Mouse (Mus musculus) lung, postnatal 36 days (tissue): ENCODE results near the gene Lrrc59.
"Not testable (repeated sequence)": the region's sequence is repeated elsewhere in the genome, so short reads cannot be mapped to it uniquely, and the experiment has no call there.

Source experiments
- DNase-seq: peaks from one replicate; pipeline ENCODE4 v3.0.0; 2022; ENCODE audit warnings: mixed read lengths

Lrrc59 gene

DNA sequence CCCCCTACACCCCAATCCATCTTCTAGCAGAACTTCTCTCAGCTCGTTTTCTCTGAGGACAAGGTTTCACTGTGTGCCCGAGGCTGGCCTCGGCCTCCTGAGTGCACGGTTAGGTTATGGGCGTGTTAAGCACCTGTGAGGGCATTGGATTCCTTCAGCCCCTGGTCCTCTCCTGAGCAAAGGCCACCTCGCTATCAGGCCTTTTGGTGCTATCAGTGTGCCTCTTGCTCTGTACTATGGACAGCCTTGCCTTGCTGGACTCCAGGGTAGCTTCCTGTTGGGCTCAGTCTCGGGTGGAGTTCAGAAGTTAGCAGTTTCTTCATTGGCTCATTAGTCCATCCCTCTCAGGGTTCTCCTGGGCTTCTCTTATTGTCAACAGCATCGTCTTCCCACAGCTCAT lies 3.4 kb downstream of the Lrrc59 start:
- DNase-seq, result no peak

DNA sequence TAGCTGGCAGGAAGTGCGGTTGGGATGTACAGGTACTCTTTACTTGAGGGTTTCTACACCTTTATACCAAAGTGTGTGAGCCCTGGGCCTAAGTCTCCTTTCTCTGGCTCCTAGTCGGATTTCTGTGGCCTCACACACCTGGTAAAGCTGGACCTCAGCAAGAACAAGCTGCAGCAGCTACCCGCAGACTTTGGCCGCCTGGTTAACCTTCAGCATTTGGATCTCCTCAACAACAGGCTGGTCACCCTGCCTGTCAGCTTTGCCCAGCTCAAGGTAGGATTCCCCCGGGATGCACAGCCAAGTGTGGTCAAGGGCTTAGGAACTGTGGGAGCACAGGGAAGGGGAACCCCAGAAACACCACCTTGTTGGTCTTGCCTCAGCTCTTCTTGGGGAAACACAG lies 4.9 kb downstream of the Lrrc59 start:
- DNase-seq, result no peak

GRCm38 (mm10) chr11:94644461-94645219 lies 15.1 kb downstream of the Lrrc59 start:
- DNase-seq, result no peak

DNA sequence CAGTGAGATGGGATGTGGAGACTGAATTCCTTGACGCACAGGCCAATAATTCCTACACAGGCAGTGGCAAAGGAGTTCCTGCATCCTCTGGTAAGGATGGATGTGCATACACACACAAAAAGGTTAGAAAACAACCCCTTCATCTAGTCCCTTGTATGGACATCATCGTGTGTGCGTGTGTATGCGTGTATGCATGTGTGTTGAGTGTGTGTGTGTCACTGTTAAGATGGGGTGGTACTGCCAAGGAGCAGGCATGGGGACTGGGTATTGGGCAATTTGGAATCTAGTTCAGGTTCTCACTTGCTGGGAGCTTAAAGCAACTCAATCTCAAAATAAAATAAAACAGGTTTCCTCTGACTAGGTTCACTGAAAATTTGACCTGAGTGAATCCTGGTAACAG lies 16.9 kb downstream of the Lrrc59 start:
- no peak for DNase-seq

GRCm38 (mm10) chr11:94651241-94651640 lies 21.7 kb downstream of the Lrrc59 start:
- DNase-seq, result not testable (repeated sequence)

- DNase-seq, result no peak
These were observed 23.4 kb downstream of the Lrrc59 start for GRCm38 (mm10) chr11:94652973-94653372.

- peak; percentile 92 for DNase-seq
These were observed 24.3 kb downstream of the Lrrc59 start, which contains the start of the genes Mrpl27 and Eme1 for GRCm38 (mm10) chr11:94653663-94654436. TSS of gene Mrpl27 (plus strand) at chr11:94653767. TSS of gene Eme1 (minus strand) at chr11:94653964.

DNA sequence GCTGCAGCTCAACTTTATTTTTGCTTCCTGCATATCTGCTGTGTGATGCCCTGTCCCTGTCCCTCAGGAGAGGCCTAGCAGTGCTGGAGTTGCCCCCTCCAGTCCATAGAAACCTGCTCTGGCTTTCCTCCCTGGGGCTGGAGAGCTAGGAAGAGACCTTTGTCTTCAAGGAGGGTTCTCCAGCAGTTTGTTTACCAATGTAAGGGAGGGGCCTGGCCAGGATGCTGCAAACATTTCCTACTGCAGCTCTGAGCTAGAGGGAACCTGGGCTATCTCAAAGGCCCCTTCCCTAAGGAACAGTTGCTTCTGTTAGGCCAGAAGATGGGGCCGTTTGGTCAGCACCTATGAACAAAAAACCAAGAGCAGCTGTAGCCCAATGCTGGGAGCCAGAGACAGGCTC lies 31.8 kb downstream of the Lrrc59 start:
- peak; percentile 27 for DNase-seq

- DNase-seq, result no peak
These were observed 35.7 kb downstream of the Lrrc59 start for GRCm38 (mm10) chr11:94665281-94665680.

GRCm38 (mm10) chr11:94674984-94675383 lies 45.4 kb downstream of the Lrrc59 start:
- DNase-seq, result no peak

DNA sequence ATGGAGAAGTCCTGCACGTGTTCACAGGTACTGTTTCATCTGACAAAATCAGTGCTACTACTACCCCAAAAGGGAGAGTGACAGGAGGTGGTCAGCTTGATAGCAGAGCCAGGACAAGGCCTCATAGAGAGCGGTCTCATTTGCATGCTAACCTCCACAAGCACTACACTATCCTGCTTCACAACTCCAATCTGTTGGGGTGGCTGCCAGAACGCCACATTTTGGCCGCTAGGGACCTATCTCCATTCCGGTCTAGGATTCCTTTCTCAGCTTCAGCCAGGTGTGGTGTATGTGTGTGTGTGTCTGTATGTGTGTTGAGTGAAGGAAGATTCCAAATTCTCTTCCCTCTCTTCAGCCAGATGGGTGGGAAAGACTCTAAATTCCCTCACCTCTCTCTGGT lies 45.9 kb downstream of the Lrrc59 start:
- DNase-seq, result no peak

DNA sequence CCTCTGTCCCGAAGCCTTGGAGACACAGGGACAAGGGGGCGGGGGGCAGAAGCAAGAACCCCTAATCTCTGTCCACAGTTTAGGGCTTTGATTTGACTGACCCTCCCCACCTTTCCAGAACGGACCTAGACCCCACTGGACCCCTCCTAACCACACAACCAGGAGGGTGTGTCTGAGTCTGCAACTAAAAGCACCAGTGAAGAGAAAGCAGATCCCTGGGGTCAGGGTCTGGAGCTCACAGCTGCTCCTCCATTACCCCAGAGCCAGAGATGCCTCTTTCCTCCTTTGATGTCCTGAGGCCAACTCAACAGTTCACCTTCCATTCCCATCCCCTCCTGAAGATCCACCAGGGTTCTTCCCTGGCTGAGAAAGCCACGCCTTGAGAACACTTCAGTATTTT lies 46.7 kb downstream of the Lrrc59 start:
- DNase-seq, result no peak

DNA sequence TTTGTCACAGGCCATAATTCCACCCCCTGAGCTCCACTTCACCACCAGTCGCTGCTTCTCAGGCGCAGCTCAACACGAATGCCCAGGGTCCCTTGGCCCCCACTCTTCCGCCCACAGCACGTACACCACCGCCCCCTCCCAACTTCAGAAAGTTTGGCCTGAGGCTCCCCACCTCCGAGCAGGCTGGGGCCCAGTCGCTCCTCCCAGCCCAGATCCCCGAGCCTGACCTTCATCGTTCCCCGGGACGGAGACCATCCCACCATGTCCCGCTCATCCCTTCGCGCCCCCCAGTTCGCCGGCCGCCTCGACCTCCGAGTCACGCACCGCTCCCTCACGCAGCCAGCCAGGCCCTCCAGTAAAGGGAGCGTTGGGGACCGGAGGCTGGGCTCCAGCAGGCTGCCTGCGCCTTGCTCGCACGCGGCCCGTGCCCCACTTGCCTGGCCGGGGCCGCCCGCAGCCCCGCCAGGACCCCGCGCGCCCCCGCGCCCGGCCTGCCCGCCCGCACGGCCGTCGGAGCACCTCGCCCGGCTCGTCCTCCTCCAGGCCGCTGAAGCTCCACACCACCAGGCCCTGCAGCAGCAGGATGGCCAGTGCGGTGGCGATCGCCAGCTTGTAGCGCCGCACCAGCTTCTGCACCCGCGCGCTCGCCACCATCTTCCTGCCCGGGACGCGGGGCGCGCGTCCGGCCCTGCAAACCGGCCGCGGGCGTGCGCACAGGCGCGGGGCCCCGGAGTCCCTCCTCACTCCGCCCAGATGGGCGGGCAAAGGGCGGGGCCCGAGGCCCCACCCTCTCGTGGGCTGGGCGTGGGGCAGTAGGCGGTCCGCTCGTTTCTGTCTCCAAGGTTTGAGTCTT lies 47.4 kb downstream of the Lrrc59 start, which contains the start of gene Xylt2:
Gene Xylt2 (minus strand): TSS at position 762 of the 853 bp plus-strand sequence.
- peak; percentile 92 for DNase-seq

- no peak for DNase-seq
These were observed 48.1 kb downstream of the Lrrc59 start for GRCm38 (mm10) chr11:94677607-94678145.

GRCm38 (mm10) chr11:94680639-94681038 lies 51.1 kb downstream of the Lrrc59 start:
- DNase-seq, result no peak

GRCm38 (mm10) chr11:94681640-94682039 lies 52.1 kb downstream of the Lrrc59 start:
- DNase-seq, result no peak

- DNase-seq, result no peak
These were observed 52.9 kb downstream of the Lrrc59 start for GRCm38 (mm10) chr11:94682427-94682826.

DNA sequence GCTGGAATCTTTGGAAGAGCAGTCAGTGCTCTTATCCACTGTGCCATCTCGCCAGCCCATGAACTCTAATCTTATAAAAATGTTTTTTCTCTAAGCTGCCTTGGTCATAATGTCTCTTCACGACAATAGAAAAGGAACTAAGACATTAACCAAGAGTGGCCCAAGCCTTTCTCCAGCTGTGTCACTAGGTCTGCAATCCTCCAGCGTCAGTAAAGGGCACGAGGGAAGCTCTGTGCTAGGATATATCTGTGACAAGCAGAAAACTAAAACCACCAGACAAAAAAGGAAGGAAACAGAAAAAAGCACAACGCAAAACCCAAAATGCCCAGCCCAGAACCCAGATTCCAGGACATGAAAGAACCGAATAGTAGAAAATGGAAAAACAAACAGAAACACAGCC lies 57.6 kb downstream of the Lrrc59 start:
- DNase-seq, result no peak

DNA sequence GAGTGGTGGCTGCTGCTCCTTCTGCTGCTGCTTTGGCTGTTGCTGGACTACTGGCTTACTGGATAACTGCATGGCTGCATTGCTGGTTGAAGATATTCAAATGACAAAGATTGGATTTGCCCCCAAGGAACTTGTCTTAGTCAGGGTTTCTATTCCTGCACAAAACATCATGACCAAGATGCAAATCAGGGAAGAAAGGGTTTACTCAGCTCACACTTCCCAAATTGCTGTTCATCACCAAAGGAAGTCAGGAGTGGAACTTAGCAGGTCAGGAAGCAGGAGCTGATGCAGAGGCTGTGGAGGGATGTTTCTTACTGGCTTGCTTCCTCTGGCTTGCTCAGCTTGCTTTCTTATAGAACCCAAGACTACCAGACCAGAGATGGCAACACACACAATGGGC lies 62.9 kb downstream of the Lrrc59 start:
- DNase-seq, result not testable (repeated sequence)
